Mouse (Mus musculus) embryonic facial prominence, embryonic 13.5 days (tissue): ENCODE measurements around the gene Tmem19. TPM values are rescaled to one million over a fixed set of nuclear protein-coding genes. Genes with fewer than 3 reads are reported as not detected.

Source experiments
- ATAC-seq: fragments of 200-750 bp; cut with Nextera tagmentation; 2 replicates; pipeline ENCODE4 v1.8.0; 2017; ENCODE audit warnings: low read depth; ENCODE audit not compliant: insufficient number of reproducible peaks, insufficient read depth, low FRiP score, low TSS enrichment
- H3K27ac ChIP-seq: fragments of 300-500 bp; sonication (generic); 2 replicates; pipeline ENCODE4 v1.5.1; 2015; ENCODE audit warnings: moderate library complexity, mild to moderate bottlenecking, inconsistent platforms
- H3K27me3 ChIP-seq: fragments of 300-500 bp; sonication (generic); 2 replicates; pipeline ENCODE4 v1.6.1; 2015; ENCODE audit warnings: mild to moderate bottlenecking, inconsistent platforms
- H3K36me3 ChIP-seq: fragments of 300-500 bp; sonication (generic); 2 replicates; pipeline ENCODE4 v1.6.1; 2015; ENCODE audit warnings: mild to moderate bottlenecking, inconsistent platforms
- H3K4me1 ChIP-seq: fragments of 300-500 bp; sonication (generic); 2 replicates; pipeline ENCODE4 v1.6.1; 2015; ENCODE audit warnings: inconsistent platforms
- H3K4me2 ChIP-seq: fragments of 300-500 bp; sonication (generic); 2 replicates; pipeline ENCODE4 v1.6.1; 2015; ENCODE audit warnings: moderate library complexity, mild to moderate bottlenecking, inconsistent platforms
- H3K4me3 ChIP-seq: fragments of 300-500 bp; sonication (generic); 2 replicates; pipeline ENCODE4 v1.5.1; 2015; ENCODE audit warnings: mild to moderate bottlenecking, inconsistent platforms
- H3K9ac ChIP-seq: fragments of 300-500 bp; sonication (generic); 2 replicates; pipeline ENCODE4 v1.6.1; 2015; ENCODE audit warnings: mild to moderate bottlenecking, inconsistent platforms
- H3K9me3 ChIP-seq: fragments of 300-500 bp; sonication (generic); 2 replicates; pipeline ENCODE4 v1.6.1; 2016; ENCODE audit warnings: inconsistent platforms
- WGBS: fragments of 180-500 bp; shearing (Covaris S2); methylation state at CpG from one replicate; pipeline ENCODE4 v1.1.7; 2015; ENCODE audit warnings: mixed read lengths; 5-methylcytosine and 5-hydroxymethylcytosine counted together
- polyA plus RNA-seq: library from polyadenylated mRNA; unstranded; fragments of >200 nt; fragmentation: Nextera tagmentation; extraction: Ambion mirVana; gene quantifications from 2 replicates; pipeline ENCODE4 v1.2.1, GENCODE M21; 2015

Tmem19 gene
- polyA plus RNA-seq, 1 experiment from 2014 or later = 27.3 TPM

- H3K27me3 ChIP-seq = no peaks in the 10 kb centered on the region
- 0 out of 2 replicates have a peak, but pooled peaks cover 1% of the 10 kb centered on the region for H3K9me3 ChIP-seq
- no peak overlapping the region for H3K4me3 ChIP-seq
- no peak for ATAC-seq
- H3K9ac ChIP-seq = no peak overlapping the region
- H3K4me2 ChIP-seq = no peak overlapping the region
- peaks cover 51% of the 10 kb centered on the region for H3K36me3 ChIP-seq
- H3K27ac ChIP-seq = no peak overlapping the region
- 86% methylated on average over 4 of the region's 4 CpGs for WGBS
- H3K4me1 ChIP-seq = no peaks in the 10 kb centered on the region
Measured at GRCm38 (mm10) chr10:115298683-115299082, 63.6 kb downstream of the Tmem19 start.

GRCm38 (mm10) chr10:115297582-115297981, 64.7 kb downstream of the Tmem19 start:
- peaks cover 60% of the 10 kb centered on the region for H3K36me3 ChIP-seq
- H3K27ac ChIP-seq = no peak overlapping the region
- no peak overlapping the region for H3K4me2 ChIP-seq
- H3K27me3 ChIP-seq = no peaks in the 10 kb centered on the region
- no peak overlapping the region for H3K9ac ChIP-seq
- H3K4me3 ChIP-seq = no peak overlapping the region
- 96% methylated on average over 5 of the region's 5 CpGs for WGBS
- H3K9me3 ChIP-seq = no peaks in the 10 kb centered on the region
- ATAC-seq = no peak
- H3K4me1 ChIP-seq = no peaks in the 10 kb centered on the region

- Histone ChIP-seq H3K9me3 (no peaks in the 10 kb centered on the region), H3K27ac (no peak overlapping the region), H3K4me1 (no peaks in the 10 kb centered on the region), H3K4me3 (no peak overlapping the region), H3K36me3 (peaks cover 66% of the 10 kb centered on the region), H3K27me3 (no peaks in the 10 kb centered on the region), H3K9ac (no peak overlapping the region), H3K4me2 (no peak overlapping the region)
- 79% methylated on average over 9 of the region's 9 CpGs for WGBS
- ATAC-seq = no peak
Measured at GRCm38 (mm10) chr10:115296401-115296935, 65.8 kb downstream of the Tmem19 start.

- ATAC-seq = no peak
- H3K4me3 ChIP-seq = no peak overlapping the region
- H3K9me3 ChIP-seq = no peaks in the 10 kb centered on the region
- peaks cover 65% of the 10 kb centered on the region for H3K36me3 ChIP-seq
- H3K4me1 ChIP-seq = no peaks in the 10 kb centered on the region
- H3K27me3 ChIP-seq = no peaks in the 10 kb centered on the region
- no peak overlapping the region for H3K9ac ChIP-seq
- H3K27ac ChIP-seq = no peak overlapping the region
- 97% methylated on average over 3 of the region's 3 CpGs for WGBS
- no peak overlapping the region for H3K4me2 ChIP-seq
Measured at GRCm38 (mm10) chr10:115295162-115295561, 67.1 kb downstream of the Tmem19 start.

- H3K4me1 ChIP-seq = no peaks in the 10 kb centered on the region
- no peak overlapping the region for H3K27ac ChIP-seq
- ATAC-seq = no peak
- no peak overlapping the region for H3K4me2 ChIP-seq
- peaks cover 65% of the 10 kb centered on the region for H3K36me3 ChIP-seq
- H3K9me3 ChIP-seq = no peaks in the 10 kb centered on the region
- no peak overlapping the region for H3K4me3 ChIP-seq
- 94% methylated on average over 7 of the region's 7 CpGs for WGBS
- no peaks in the 10 kb centered on the region for H3K27me3 ChIP-seq
- no peak overlapping the region for H3K9ac ChIP-seq
Measured at GRCm38 (mm10) chr10:115294715-115295114, 67.6 kb downstream of the Tmem19 start.

GRCm38 (mm10) chr10:115293946-115294345, 68.4 kb downstream of the Tmem19 start:
- Histone ChIP-seq H3K27me3 (no peaks in the 10 kb centered on the region), H3K4me3 (no peak overlapping the region), H3K4me1 (no peaks in the 10 kb centered on the region), H3K36me3 (peaks cover 64% of the 10 kb centered on the region), H3K9ac (no peak overlapping the region), H3K9me3 (no peaks in the 10 kb centered on the region), H3K27ac (no peak overlapping the region), H3K4me2 (no peak overlapping the region)
- 91% methylated on average over 7 of the region's 7 CpGs for WGBS
- ATAC-seq = no peak

- no peak for ATAC-seq
- H3K4me1 ChIP-seq = no peaks in the 10 kb centered on the region
- no peak overlapping the region for H3K4me3 ChIP-seq
- peaks cover 77% of the 10 kb centered on the region for H3K36me3 ChIP-seq
- H3K9me3 ChIP-seq = no peaks in the 10 kb centered on the region
- H3K27me3 ChIP-seq = no peaks in the 10 kb centered on the region
- no peak overlapping the region for H3K9ac ChIP-seq
- no peak overlapping the region for H3K27ac ChIP-seq
- no peak overlapping the region for H3K4me2 ChIP-seq
- 95% methylated on average over 9 of the region's 9 CpGs for WGBS
Measured at GRCm38 (mm10) chr10:115290671-115291070, 71.6 kb downstream of the Tmem19 start.

Other genes starting within 250 kb of the Tmem19 start
- 0.15 and 0.17 TPM in 2 replicates for gene Tph2, start 177.5 kb downstream of the Tmem19 start, polyA plus RNA-seq
- 49.0 and 57.0 TPM in 2 replicates for gene Tbc1d15, start 111.0 kb downstream of the Tmem19 start, polyA plus RNA-seq
- gene Rab21, start 46.9 kb downstream of the Tmem19 start, polyA plus RNA-seq = 4.3 and 6.0 TPM in 2 replicates
- gene Thap2, start 21.9 kb upstream of the Tmem19 start, polyA plus RNA-seq = 31.3 and 35.1 TPM in 2 replicates
- gene Zfc3h1, start 22.5 kb upstream of the Tmem19 start, polyA plus RNA-seq = 23.3 and 23.8 TPM in 2 replicates
- gene A930009A15Rik, start 207.5 kb upstream of the Tmem19 start, polyA plus RNA-seq = not detected in 2 replicates
- gene Lgr5, start 225.3 kb upstream of the Tmem19 start, polyA plus RNA-seq = 16.0 and 16.8 TPM in 2 replicates